Mouse (Mus musculus) left cerebral cortex, adult 8-10 months (tissue): Measurements from ENCODE around the gene Soga1. TPM values are rescaled to one million over a fixed set of nuclear protein-coding genes. Genes with fewer than 3 reads are reported as not detected.

ENCODE experiments used
- DNase-seq, 2 experiments: peaks; one replicate each; pipeline ENCODE4 v3.0.0; 2022; ENCODE audit warnings: low spot score in 2 of 2
- total RNA-seq, 4 experiments: library from RNA; stranded (reverse); gene quantifications; 2 replicates each; pipeline ENCODE4 v1.2.4; 2022

Soga1 gene
- total RNA-seq, 4 experiments from 2014 or later, result 19.4 to 25.6 (median 22.0) TPM

DNA sequence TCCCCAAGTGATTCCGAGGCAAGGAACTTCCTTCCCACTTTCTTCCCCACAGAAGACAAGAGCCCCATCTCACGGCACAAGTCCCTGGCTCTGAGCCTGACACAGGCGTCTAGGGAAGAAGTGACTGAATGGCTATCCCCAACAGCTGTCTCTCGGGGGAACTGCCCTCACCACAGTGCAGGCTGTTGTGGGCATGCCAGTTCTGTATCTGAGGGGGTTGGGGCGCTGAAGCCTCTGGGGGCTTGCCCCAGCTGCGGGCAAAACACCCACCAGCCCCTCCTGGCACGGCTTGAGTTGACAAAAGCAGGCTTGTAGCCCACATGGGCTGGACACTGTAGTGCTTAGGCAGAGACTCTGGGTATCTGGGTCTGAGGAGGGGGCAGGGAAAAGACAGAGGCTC is 14.9 kb downstream of the Soga1 start:
- peak in 1 of 2 experiments; percentile 65 for DNase-seq

DNA sequence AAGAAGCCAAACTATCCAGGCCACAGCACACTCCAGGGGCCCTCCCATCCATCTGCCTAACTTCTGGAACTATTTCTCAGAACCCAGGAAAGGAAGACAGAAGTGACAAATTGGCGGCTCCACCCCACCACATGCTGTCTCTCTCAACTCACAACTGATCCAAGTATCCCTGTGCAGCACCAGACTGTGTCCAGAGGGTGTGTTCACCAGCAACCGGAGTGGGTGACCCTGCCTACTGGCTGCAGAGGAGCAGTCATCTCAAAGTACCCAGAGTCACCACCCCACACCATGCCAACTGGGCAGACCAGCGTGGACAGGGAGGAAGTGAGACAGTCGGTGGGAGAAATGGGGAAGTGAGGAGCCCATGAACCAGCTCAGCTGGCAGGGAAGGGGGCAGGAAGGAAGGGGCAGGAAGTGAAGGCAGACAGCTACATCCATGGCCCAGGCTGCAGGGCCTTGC is 15.8 kb downstream of the Soga1 start:
- no peak for DNase-seq

DNA sequence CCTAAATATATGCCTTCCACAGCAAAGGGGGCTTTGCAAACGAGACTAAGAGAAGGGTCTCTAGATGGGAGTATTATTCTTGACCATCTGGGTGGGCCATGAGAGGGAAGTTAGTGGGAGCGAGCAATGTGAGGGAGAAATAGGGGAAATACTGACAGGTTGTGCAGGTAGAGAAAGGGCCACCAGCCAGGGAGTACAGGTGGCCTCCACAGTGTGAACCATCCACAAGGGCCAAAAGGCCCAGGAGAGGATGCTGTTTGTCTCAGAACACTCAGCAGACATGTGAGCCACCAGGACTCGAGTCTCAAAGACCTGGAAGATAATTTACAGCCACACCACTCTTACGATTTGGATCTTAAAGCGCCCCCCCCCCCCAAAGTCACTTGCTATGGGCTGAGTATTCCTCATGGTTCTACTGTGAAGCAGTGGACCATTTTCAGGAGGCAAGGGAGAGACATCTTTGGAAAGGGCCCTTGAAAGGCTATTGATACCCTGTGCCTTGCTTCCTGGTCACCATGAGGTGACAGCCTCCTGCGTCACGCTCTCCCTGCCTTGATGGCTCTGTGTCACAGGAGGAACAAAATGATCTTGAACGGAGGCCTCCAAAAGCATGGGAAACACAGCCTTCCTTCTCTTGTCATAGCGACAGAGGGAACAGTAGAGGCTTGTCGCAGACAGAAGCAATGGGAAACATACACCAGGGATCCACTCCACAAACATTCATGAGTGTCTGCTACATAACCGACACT is 18.3 kb downstream of the Soga1 start:
- DNase-seq, result no peak

DNA sequence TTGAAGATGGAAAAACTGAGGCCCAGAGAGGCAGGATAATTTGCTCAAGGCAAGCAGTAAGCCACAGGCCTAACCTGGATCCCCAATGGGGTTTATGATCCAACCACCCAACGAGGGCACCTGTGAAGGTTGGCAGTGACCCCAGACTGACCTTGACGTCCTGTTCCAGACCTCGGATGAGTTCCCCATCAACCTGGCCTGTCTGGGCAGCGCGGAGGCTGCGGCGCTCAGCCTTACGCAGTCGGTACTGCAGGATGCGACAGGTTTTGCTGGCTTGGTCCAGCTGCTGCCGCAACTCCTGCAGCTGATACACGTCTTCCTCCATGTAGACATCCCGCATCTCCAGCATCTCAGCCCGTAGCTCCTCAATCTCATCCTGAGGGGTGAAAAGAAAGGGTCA is 19.0 kb downstream of the Soga1 start:
- no peak for DNase-seq

DNA sequence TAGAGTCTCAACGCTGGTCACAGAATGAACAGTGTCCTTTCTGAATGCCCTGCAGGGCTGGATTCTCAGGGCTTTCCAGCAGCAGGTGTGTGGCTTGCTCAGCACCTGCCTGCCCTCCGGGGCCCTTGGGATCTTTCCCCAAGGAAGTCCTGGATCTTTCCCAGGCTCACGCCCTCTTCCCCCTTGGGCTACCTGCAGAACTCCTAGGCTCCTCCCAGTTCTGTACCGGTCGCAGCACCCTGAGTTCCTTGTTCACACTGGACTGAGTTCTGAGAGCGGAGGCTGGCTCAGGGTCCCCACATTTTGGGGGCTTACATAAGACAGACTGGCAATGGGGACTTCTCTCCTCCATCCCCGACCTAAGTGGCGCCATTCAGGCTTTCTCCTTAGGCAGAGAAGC is 19.9 kb downstream of the Soga1 start:
- DNase-seq, result no peak

DNA sequence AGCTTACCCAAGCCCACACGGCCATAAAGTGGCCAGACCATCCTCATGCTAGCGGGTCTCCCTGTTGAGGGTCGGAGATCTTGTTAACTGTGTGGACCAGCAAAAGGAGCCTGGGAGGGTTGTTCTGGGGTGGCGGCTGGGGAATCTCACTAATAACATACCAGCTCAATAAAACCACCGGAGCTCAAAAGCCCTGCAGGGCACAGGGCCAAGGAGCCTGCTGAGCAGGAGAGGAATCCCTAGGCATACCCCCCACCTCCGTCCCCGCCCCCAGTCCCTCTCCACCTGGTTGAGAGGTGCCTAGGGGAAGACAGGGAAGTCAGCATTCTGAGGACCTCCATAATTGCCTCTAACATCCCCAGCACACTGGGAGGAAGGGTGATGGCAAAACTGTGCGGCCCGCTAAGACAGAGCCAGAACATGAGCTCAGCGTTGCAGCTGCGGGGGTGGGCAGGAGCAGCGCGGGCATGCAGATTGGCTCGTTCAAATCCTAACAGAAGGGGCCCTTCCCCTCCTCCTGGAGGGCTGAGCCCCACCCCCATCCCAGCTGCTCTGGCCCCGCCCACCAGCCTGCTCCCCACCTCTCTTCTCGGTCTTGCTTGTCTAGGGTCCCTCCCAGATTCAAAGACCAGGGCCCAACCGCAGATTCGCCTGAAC is 20.6 kb downstream of the Soga1 start:
- DNase-seq, result peak; percentile 52 to 85

DNA sequence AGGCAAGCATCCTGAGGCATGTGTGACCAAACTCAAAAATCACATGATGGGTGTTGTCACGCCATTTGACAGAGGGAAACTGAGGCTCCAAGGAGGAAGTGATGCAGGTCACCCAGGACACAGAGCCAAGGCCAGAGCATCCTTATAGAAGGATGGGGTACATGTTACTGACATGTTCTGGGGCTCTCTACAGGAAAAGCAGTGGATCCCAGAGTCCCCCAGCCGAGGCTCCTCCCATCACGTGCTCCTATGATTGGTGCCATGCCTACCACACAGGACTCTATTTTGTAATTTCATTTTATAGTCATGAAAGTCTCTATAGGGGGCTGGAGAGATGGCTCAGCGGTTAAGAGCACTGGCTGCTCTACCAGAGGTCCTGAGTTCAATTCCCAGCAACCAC is 21.3 kb downstream of the Soga1 start:
- DNase-seq, result no peak

DNA sequence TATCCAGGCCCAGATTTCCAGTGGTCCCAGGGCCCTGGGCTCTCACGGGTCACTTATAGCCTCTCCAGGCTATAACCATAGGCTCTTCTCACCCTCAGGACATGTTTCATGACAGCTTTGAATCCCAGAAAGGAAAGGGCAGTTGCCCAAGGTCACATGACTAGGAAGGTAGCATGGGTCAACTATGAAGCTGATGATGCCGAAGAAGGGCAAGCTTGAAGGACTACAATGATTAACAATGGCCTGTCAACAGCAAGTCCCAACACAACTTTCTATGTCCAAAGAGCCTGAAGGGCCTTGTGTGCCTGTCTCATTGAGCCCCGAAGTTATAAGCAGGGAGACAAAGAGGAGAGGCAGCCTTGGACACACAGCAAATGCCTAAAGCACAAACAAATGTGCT is 21.9 kb downstream of the Soga1 start:
- no peak for DNase-seq

DNA sequence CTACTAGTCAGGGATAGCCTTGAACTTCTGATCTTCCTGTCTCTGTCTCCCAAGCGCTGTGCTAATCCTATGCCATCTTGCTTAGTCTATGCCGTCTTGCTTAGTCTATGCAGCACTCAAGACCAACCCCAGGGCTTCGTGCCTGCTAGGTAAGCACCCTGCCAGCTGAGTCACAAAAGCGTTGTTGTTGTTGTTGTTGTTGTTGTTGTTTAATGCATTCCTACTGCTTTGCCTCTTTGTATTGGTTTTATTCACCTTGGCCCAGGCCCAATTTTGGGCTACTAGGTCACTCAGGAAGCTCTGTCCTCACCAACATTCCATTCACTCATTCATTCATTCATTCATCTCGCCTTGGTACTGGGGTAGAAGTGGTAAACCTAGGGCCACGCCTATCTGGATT is 23.3 kb downstream of the Soga1 start:
- DNase-seq, result no peak

DNA sequence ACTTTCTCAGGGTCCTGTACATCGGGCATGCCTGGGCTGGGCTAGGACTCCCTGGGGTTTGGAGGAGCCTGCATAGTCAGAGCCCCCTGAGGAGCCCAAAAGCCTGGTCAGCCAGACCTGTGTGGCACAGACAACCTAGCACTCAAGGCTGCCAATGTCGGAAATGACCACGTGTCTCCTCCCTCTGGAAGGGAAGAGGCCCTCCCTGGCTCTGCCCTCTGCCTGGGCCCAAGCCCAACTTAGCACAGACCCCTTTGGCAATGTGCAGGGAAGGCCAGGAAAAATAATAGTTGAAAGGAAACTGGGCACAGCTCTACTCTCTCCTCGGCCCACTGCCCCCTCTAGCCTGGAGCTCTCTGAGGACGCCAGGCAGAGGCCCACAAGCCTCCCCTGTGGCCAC is 24.2 kb downstream of the Soga1 start:
- peak in 1 of 2 experiments; percentile 53 for DNase-seq

DNA sequence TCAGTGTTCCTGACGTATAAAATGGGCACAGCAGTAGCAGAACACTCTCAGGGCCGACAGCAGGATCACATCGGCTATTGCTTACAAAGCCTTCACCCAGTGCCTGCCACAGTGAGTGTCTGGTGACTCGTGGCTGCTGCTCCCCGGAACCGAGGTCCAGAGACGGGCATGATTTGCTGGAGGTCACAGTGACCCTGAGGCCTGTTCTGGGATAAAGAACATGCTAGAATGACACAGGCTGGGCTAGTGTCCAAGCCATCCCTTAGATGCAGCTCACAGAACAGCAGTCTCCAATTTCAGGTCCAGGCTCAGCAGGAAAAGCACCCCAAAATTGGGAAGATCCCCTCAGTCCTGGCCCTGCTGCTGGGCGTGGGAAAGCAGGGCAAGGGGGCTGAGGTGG is 24.8 kb downstream of the Soga1 start:
- DNase-seq, result no peak

DNA sequence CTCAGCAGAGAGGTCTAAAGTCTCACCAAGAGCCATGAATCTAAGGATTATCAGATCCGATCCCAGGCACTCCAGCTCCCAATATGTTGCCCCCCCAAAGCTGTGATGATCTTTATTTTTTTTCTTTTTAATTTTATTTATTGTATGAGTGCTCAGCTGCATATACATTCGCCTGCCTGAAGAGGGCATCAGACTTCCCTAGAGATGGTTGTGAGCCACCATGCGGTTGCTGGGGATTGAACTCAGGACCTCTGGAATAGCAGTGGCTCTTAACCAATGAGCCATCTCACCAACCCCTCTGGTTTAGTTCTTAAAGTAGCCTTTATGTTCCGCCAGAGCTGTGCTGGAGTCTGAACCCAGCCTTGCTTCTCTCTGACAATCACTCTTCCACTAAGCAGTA is 25.3 kb downstream of the Soga1 start:
- DNase-seq, result no peak

DNA sequence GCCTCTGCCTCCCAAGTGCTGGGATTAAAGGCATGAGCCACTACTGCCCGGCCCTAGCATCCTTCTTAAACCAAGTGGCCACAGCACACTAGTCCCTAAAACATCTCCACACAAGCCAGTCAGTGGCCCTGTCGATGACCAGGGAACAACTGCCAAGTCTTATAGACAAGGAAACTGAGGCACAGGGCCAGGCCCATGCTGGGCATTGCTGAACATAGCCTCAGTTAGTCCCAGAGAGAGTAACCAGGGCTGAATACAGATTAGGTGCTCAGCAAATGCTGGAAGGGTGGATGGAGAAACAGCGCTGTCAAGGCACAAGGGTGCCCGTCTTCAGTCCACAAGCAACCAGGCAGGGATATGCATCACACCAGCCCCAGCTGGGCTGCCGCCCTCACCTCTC is 25.9 kb downstream of the Soga1 start:
- DNase-seq, result no peak

DNA sequence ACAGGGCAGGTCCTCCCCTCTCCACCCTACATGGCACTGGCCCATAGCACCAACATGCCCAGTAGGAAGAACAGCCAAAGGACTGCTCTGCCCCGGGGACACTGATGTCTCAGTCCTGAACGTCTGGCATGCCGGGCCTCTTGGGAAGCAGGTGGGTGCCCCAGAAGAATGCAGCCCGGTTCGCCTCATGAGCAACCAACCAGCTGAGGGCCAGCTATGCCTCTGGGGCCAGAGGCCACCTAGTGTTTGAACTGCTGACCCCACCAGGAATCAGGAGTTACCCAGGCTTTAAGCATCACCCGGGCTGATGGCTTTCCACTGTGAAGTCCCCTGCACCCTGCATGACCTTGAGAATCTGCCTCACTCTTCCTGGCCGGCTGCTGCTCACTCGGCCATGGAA is 26.6 kb downstream of the Soga1 start:
- no peak for DNase-seq

DNA sequence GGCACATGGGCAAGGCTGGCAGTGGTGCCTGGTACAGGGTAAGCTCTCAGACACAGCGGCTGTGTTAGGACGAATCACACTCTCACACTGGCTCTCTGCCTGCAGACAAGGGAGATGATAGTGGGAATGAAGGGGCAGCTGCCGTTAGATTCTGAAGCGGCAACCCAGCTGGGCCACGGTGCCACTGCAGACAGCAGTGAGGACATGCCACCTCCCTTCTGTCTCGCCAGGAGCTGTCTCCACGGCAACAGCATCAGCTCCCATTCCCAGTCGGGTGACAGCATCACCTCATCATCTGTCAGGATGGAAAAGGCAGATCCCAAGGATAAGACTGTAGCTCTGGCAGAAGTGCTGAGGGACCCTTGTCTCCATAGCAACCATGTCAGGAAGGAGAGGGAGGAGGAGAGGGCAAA is 29.2 kb downstream of the Soga1 start:
- DNase-seq, result peak in 1 of 2 experiments; percentile 69

DNA sequence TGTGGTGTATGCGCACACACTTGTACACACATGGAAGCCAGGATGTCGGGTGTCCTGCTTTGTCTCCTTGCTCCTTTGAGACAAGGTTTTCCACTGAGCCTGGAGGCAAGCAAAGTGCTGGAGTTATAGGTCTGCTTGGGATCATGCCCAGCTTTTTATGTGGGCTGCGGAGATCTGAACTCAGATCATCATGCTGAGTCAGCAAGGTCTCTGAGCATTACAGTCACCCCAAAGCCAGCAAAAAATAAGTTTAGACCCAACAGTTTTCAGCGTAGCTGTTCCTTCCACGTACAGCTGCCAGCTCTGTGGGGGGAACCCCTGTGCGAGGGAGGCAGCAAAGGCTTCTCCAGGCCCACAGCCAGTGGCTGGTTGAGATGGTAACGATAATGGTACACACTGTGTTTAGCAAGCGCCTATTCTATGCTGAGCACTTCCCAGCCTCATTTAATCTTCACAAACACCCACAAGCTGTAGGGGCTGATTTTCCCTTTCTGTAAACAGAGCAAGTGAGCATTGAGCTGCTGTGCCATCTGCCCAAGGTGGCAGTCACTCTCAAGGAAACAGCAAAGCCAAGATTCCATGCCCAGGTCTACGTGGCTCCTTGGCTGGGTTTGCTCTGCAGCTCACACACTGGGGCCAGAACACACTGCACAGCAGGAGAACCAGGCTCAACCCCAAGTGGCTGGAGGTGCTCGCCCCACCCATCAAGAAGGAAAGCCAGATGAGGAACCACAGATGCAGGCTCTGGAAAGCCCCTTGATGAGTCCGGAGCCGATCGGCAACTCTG is 30.5 kb downstream of the Soga1 start:
- DNase-seq, result peak in 1 of 2 experiments; percentile 89

DNA sequence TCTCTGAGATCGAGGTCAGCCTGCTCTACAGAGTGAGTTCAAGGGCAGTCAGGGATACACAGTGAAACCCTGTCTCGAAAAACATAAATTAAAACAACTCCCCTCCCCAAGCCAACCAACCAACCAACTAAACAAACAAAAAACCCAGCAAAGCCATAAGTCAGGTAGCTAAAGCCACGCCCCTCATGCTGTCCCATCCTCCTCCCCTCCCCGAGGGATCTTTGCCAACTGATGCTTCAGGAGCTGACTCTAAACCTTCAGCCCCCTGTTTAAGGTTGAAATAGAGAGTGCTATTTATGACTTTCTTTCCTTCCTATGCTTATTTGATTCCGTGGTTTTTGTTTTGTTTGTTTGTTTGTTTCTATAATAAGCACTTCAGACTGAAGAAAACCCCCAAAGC is 32.1 kb downstream of the Soga1 start:
- DNase-seq, result no peak

DNA sequence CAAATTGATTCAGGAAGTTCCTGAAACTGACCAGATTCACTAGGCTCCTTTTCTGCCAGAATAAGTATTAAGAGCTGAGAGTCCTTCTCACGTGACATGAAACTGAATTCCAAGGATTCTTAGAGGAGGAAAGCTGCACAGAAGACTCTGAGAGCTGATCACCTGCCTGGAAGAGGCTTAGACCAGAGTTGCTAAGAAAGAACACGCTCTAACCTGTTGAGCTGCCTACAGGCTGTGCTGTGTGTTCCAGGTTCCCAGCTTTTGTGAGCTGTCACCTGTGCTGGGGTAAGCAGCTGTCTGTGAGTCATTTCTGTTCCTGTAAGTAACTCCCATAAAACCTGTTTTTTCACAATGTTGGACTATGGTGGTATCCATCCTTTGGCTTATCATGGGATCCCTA is 33.1 kb downstream of the Soga1 start:
- DNase-seq, result no peak

DNA sequence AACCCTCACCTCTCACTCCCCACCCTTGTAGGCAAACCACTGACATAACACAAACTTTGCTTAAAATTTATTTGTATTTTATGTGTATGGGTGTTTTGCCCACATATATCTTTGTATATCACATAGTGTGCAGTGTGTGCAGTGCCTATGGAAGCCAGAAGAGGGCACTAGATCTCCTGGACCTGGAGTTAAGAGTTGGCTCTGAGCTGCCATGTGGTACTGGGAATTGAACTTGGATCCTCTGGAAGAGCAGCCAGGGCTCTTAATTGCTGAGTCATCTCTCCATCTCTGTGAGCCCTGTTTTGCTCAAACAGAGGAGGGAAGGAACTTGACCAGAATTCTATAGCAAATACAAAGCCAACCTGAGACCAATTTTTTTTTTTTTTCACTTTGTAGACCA is 35.1 kb downstream of the Soga1 start:
- no peak for DNase-seq

DNA sequence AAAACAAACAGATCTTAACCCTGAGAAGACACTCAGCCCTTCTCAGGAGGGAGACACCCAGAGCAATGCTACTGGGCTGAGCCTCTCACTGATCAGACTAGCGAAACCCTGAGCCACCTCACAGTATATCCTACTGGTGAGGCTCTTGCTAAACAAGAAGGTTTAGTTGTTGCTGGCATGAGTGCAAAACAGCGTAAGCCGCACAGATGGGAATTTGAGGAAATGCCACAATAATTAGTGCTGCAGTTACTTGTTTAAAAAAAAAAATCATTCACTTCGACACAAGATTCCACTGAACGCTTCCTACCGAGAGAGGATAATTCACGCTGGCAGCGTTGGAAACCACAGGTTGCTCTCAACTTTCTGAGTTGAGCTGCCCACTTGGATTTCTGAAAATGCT is 35.5 kb downstream of the Soga1 start:
- DNase-seq, result no peak

DNA sequence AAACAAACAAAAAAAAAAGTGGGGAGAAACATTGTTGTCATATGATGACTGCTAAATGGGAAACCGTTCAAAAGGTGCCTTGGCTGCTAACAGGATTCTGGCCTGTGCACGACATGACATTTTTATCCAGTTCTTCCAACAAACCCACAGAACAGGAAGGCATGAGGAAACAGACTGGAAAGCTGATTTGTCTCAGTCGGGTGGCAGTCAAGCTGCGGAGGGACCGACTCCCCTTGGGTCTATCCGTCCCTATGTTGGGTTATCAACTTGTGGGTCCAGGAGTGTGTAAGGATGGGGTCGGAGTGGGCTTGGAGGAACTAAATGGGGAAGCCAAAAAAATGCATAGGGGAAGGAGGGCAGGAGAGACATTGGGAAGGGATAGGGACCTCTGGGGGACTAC is 37.6 kb downstream of the Soga1 start:
- DNase-seq, result no peak

DNA sequence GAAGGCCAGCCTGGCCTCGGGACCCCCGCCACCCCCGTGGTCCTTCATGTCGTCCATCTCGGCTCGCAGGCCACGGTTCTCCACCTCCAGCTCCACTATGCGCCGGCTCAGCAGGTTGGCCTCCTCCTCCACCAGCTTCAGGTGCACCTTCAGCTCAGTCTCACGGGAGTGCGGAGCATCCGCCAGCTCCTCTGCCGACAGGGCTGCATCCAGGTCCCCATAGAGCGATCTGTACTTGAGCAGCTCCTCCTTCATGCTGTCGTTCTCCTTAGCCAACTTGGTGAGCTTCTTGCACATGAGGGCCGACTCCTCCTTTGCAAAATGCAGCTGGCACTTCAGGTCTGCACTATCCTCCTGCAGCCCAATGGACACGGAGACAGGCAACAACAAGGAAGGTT is 38.4 kb downstream of the Soga1 start:
- no peak for DNase-seq
